Mouse (Mus musculus) heart, embryonic 11.5 days (tissue): Measurements from ENCODE around the gene Ppp1r14b. TPM values are rescaled to one million over a fixed set of nuclear protein-coding genes. Genes with fewer than 3 reads are reported as not detected.
A peak's percentile ranks its signal among the peaks of the same experiment; 100 is the strongest.

ENCODE experiments used
- ATAC-seq: fragments of 200-750 bp; cut with Nextera tagmentation; replicated peaks from 2 replicates; pipeline ENCODE4 v1.8.0; 2017; ENCODE audit warnings: moderate library complexity; ENCODE audit not compliant: insufficient number of reproducible peaks, low FRiP score, low TSS enrichment
- H3K27ac ChIP-seq: fragments of 300-500 bp; sonication (generic); 2 replicates; pipeline ENCODE4 v1.5.1; 2014; ENCODE audit warnings: mild to moderate bottlenecking, low read depth, low read length
- H3K27me3 ChIP-seq: fragments of 300-500 bp; sonication (generic); 2 replicates; pipeline ENCODE4 v1.6.1; 2014; ENCODE audit warnings: mild to moderate bottlenecking, low read length, mixed read lengths; ENCODE audit not compliant: control insufficient read depth, insufficient read depth
- H3K36me3 ChIP-seq: fragments of 300-500 bp; sonication (generic); 2 replicates; pipeline ENCODE4 v1.6.1; 2014; ENCODE audit warnings: mild to moderate bottlenecking, low read length, moderate library complexity, mixed read lengths; ENCODE audit not compliant: control insufficient read depth, insufficient read depth
- H3K4me1 ChIP-seq: fragments of 300-500 bp; sonication (generic); 2 replicates; pipeline ENCODE4 v1.6.1; 2014; ENCODE audit warnings: low read length; ENCODE audit not compliant: control insufficient read depth, insufficient read depth
- H3K4me2 ChIP-seq: fragments of 300-500 bp; sonication (generic); 2 replicates; pipeline ENCODE4 v1.6.1; 2014; ENCODE audit warnings: mild to moderate bottlenecking, moderate library complexity
- H3K4me3 ChIP-seq: fragments of 300-500 bp; sonication (generic); 2 replicates; pipeline ENCODE4 v1.5.1; 2014; ENCODE audit warnings: low read depth, low read length
- H3K9ac ChIP-seq: fragments of 300-500 bp; sonication (generic); 2 replicates; pipeline ENCODE4 v1.6.1; 2014; ENCODE audit warnings: mild to moderate bottlenecking, low read depth, low read length, moderate library complexity
- H3K9me3 ChIP-seq: fragments of 300-500 bp; sonication (generic); replicated peaks from 2 replicates; pipeline ENCODE4 v1.6.1; 2016; ENCODE audit warnings: low read length; ENCODE audit not compliant: control insufficient read depth
- WGBS: fragments of 180-500 bp; shearing (Covaris S2); extraction: QIAGEN DNeasy Blood & Tissue Kit; methylation state at CpG from one replicate; pipeline ENCODE4 v1.1.7; 2014; ENCODE audit not compliant: insufficient replicate concordance; 5-methylcytosine and 5-hydroxymethylcytosine counted together
- polyA plus RNA-seq: library from polyadenylated mRNA; unstranded; fragments of >200 nt; fragmentation: Nextera tagmentation; extraction: Ambion mirVana; gene quantifications from 2 replicates; pipeline ENCODE4 v1.2.1, GENCODE M21; 2014

Ppp1r14b gene
- polyA plus RNA-seq, 1 experiment from 2014 or later = 162 TPM

DNA sequence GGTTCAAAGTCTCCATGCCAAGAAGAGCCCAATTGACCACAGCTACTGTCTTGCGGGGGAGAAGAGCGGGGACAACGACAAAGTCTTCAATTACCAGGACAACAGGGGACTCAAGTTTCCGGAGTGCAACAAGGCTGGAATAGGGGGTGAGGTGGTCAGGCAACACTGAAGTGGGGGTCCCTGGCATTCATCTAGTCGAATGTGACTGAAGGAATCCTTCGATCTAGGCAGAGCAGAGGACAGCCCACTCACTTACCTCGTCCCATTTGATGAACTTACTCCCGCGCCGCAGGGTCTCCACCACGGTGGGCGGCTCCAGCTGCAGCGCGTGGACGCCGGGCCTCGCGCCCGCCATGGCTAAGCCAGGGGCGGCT, 5.5 kb upstream of the Ppp1r14b start:
- no peaks in the 10 kb centered on the region for H3K27me3 ChIP-seq
- H3K27ac ChIP-seq = 0 out of 2 replicates have a peak overlapping the region, but pooled peaks have one; percentile 3
- H3K36me3 ChIP-seq = peaks cover 13% of the 10 kb centered on the region
- no peaks in the 10 kb centered on the region for H3K9me3 ChIP-seq
- peaks cover 37% of the 10 kb centered on the region for H3K4me1 ChIP-seq
- under 1% methylated on average over 20 of the region's 20 CpGs for WGBS
- H3K9ac ChIP-seq = peak overlapping the region; percentile 83
- peak overlapping the region; percentile 72 for H3K4me3 ChIP-seq
- ATAC-seq = no peak
- H3K4me2 ChIP-seq = peak overlapping the region; percentile 67

DNA sequence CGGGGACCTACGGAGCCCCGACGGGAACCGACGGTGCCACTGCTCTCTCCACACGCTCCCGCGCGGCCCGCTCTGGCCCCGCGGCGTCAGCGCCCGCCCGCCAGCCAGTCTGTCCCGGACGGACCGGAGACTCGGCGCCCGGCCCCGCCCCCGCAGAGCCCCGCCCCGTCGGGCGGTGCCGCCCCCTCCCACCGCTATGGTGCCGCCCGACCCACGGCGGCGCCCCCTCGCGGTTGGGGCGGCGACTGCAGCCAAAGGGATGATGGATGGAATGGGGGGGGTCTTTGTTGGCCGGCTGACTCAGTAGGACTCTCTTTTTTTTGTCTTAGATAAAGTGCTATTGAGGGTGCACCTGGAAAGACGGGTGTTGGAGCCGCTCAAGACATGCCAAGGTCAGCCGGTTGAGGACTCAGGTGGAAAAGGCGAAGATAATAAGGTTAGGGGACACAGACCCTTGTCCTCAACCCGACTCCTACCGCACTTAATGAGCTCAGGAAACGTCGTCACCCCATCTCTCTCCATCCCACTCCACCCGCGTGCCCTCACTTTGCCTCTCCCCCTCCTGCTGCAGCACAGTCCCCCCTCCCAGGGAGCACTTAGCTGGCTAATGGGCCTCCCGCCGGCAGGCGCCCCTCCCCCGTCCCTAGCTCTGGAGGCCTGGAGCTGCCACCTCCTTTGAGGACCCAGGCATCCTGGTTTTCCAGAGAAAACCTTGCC, 4.9 kb upstream of the Ppp1r14b start:
- 1% methylated on average over 53 of the region's 55 CpGs for WGBS
- no peaks in the 10 kb centered on the region for H3K27me3 ChIP-seq
- peak overlapping the region; percentile 72 for H3K4me3 ChIP-seq
- no peaks in the 10 kb centered on the region for H3K9me3 ChIP-seq
- peak overlapping the region; percentile 83 for H3K9ac ChIP-seq
- peaks cover 37% of the 10 kb centered on the region for H3K4me1 ChIP-seq
- peak; percentile 63; the same call in 1 of the 2 replicates for ATAC-seq
- peak overlapping the region; percentile 51 for H3K27ac ChIP-seq
- peak overlapping the region; percentile 67 for H3K4me2 ChIP-seq
- H3K36me3 ChIP-seq = peaks cover 8% of the 10 kb centered on the region

DNA sequence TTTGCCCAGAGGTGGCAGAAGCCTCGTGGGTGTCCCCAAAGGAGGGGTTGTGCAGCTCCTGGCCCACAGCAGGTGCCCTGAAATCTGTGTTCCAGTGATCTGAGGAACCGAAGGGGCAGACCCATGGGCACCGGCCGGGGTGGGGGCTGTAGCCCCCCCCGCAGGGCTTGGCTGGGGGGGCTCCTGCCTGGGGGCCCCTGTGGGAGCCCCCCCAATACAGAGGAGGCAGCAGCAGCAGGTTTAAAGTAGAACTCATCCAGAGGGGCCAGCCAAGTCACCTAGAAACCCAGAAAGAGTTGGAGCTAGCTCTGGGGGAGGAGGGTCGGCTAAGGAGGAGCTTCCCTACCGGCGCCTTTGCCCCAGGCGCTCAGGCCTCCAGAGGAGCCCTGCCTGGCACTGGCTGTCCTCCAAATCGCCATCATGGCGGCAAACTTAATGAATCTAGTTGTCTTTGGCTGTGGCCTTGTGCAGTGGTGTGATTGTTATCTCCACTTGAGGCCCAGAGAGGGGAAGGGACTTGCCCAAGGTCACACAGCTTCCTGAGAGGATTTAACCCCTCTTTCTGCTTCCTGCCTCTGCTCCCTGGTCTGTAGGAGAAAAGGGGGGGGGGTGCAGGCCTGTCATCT, 4.2 kb upstream of the Ppp1r14b start:
- Histone ChIP-seq H3K27ac (0 out of 2 replicates have a peak overlapping the region, but pooled peaks have one; percentile 51), H3K9ac (peak overlapping the region; percentile 83)
- WGBS = 27% methylated on average over 11 of the region's 11 CpGs

DNA sequence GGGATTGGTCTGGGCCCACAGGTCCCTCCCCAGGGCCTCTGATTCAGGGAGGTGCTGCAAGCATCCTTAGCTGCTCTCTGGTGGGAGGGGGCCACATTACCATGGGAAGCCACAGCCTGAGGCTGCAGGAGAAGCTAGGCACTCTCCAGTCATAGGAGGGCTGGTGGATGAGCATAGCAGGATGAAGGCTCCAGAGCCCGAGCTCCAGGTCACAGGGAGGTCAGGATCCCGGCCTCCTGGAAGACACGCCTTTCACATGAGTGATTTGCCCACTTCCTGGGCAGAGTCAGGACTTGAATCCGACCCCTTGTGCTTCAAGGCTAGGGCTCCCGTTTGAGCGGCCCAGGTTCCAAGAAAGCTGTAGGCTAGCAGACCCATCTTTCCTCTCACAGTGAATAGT, 3.1 kb upstream of the Ppp1r14b start:
- no peak overlapping the region for H3K4me3 ChIP-seq
- WGBS = 27% methylated on average over 6 of the region's 6 CpGs
- H3K27me3 ChIP-seq = no peaks in the 10 kb centered on the region
- peaks cover 43% of the 10 kb centered on the region for H3K4me1 ChIP-seq
- no peaks in the 10 kb centered on the region for H3K36me3 ChIP-seq
- no peaks in the 10 kb centered on the region for H3K9me3 ChIP-seq
- H3K27ac ChIP-seq = peak overlapping the region; percentile 42; the same call in 1 of the 2 replicates
- ATAC-seq = no peak
- H3K4me2 ChIP-seq = no peak overlapping the region
- 0 out of 2 replicates have a peak overlapping the region, but pooled peaks have one; percentile 23 for H3K9ac ChIP-seq

More for the DNA sequence above, 4.2 kb upstream of the Ppp1r14b start:
- Histone ChIP-seq H3K4me2 (peak overlapping the region; percentile 67), H3K9me3 (no peaks in the 10 kb centered on the region), H3K27me3 (no peaks in the 10 kb centered on the region), H3K4me1 (peaks cover 37% of the 10 kb centered on the region), H3K36me3 (peaks cover 7% of the 10 kb centered on the region), H3K4me3 (peak overlapping the region; percentile 72; the same call in 1 of the 2 replicates)
- ATAC-seq = no peak

DNA sequence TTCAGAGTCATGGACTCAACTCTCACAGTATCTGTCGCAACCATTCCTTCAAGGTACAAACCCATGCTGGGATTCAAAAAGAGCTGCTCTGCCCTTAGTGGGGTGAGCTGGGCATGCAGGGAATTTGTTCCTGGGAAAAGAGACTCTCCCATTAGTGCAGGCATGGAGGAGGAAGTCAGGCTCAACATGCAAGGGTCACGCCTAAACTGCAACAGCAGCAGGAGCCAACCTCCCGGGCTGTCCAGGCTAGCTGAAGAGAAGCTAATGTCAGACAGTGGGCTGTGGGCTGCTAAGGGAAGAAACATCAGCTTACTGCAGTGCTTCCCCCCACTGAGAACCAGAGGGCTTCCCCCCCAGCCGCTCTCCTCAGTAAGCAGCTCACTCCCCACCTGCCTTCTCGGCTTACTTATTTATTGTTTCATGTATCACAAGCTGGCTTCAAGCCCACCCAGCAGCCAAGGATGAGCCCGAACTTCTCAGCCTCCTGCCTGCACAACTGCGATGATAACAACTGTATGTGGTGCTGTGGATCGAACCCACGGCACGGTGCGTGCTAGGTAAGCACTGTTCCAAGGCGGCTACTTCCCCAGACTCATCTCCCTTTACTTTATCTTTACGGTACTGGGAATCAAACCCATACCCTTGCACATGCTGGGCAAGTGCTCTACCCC, 2.4 kb upstream of the Ppp1r14b start:
- no peaks in the 10 kb centered on the region for H3K27me3 ChIP-seq
- H3K4me3 ChIP-seq = no peak overlapping the region
- H3K9ac ChIP-seq = 0 out of 2 replicates have a peak overlapping the region, but pooled peaks have one; percentile 18
- no peak for ATAC-seq
- H3K4me1 ChIP-seq = peaks cover 47% of the 10 kb centered on the region
- no peaks in the 10 kb centered on the region for H3K9me3 ChIP-seq
- H3K36me3 ChIP-seq = peaks cover 2% of the 10 kb centered on the region
- no peak overlapping the region for H3K27ac ChIP-seq
- no peak overlapping the region for H3K4me2 ChIP-seq
- 83% methylated on average over 13 of the region's 13 CpGs for WGBS

DNA sequence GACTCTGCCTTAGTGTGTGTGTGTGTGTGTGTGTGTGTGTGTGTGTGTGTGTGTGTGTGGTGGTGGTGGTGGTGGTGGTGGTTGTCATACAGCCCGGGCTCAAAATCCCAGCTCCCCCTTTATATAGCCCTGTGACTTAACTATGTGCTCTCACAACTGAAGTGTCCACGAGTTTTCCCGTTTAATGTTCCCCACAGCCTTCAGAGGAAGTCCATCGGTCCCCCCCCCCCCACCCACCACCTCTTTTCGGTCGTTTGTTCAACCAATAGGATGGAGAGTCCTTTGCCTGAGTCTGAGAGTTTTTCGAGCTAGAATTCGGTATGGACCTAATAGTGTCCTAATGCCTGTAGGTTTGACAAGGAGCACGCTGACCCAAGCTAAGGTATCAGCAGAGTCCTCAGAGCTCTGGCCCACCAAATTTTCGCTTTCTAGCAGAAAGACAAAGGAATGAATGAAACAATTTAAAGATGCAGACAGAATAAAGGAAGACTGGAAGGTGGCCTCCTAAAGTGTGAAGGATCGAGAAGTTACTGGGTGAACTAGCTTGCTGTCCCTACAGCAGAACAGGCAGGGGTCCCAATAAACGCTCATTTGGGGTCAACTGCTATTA, 1.1 kb upstream of the Ppp1r14b start:
- 32% methylated on average over 12 of the region's 12 CpGs for WGBS
- Histone ChIP-seq H3K9ac (peak overlapping the region; percentile 71; the same call in 1 of the 2 replicates), H3K4me3 (peak overlapping the region; percentile 65), H3K27ac (no peak overlapping the region; the same call in 1 of the 2 replicates), H3K4me2 (peak overlapping the region; percentile 90), H3K36me3 (peaks cover 7% of the 10 kb centered on the region), H3K4me1 (peaks cover 54% of the 10 kb centered on the region), H3K27me3 (no peaks in the 10 kb centered on the region), H3K9me3 (no peaks in the 10 kb centered on the region)
- ATAC-seq = no peak

DNA sequence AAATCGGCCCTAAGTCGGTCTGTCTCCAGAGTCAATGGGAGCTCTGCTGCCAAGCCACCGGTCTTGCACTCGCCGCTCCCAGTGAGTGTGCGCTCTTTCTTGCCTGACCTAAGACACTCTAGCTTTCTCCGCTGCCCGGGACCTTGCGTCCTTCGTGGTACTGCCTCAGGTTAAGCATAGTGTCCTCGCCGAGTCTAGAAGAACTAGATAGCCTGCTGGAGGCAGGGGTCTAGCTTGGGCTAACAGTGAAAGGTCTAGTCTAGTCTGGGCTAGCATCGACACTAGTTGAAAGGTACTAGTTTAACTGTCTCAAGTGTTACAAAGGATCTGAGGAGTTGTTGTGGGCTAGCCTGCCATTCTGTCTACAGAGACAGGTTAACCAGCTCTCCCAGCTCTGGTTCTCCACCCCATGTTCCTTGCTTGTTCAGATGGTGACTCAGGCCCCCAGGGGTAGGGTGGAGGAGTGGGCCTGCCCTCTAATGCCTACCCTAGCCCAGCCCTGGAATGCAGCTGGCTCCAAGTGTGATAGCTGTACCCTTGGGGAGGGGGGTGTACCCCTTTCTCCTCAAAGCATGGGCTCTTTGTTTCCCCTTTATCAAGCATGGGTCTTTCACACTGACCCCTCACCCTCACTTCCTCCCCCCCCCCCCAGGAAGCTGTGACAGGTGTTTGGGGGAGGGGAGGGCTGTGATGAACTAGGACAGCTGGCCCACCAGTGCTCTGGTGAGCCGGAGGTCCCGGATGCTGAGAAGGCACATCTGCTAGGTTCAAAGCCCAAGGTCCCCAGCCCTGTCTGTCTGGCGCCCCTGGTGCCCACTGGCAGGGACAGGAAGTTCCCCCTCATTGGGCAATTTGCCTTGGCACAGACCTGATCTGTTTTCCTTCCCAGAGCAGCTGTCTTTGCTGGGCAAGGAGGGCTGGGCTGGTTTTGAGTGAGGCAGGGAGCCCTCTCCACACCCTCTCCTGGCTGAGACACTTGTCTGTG, 1.1 kb downstream of the Ppp1r14b start, which contains the start of gene Plcb3:
Gene Plcb3, minus strand, starts transcription at position 934 of the 985 bp plus-strand sequence.
- peak within 1 kb of the TSS; percentile 90 for H3K4me2 ChIP-seq
- peak within 1 kb of the TSS; percentile 65 for H3K4me3 ChIP-seq
- H3K9ac ChIP-seq = peak within 1 kb of the TSS; percentile 83
- H3K27ac ChIP-seq = peak within 1 kb of the TSS; percentile 83
- peaks cover 7% of the 10 kb centered on the region for H3K36me3 ChIP-seq
- under 1% methylated on average over 16 of the region's 16 CpGs for WGBS
- no peak for ATAC-seq
- H3K4me1 ChIP-seq = peaks cover 47% of the 10 kb centered on the region
- no peaks in the 10 kb centered on the region for H3K9me3 ChIP-seq
- H3K27me3 ChIP-seq = no peaks in the 10 kb centered on the region
